Mouse (Mus musculus): ENCODE measurements at regions not wholly inside any gene's neighbourhood (a gene's known extent, or its start where the extent isn't known, plus 50 kb on each side); places are given as distances from the start of the nearest gene placed in this dataset.

- TF ChIP-seq ZNF384 (IDR thresholded peaks at IDR 0.05; ENCODE audit: low read depth, low read length) (no peak), ZC3H11A (IDR thresholded peaks at IDR 0.05; ENCODE audit: borderline replicate concordance, low read depth, low read length) (no peak), HCFC1 (IDR thresholded peaks at IDR 0.05; ENCODE audit: borderline replicate concordance, insufficient read depth, low read length) (no peak), CHD2 (IDR thresholded peaks at IDR 0.05; ENCODE audit: low read depth, low read length) (no peak), MAFK (IDR thresholded peaks at IDR 0.05; ENCODE audit: insufficient read depth, low read depth, low read length) (no peak)
These were observed 70.9 kb upstream of the Ranbp3l start for GRCm38 (mm10) chr15:8896856-8897255.

Data from ES-E14 (cell line).